Mouse (Mus musculus) testis, adult 2 months (tissue): ENCODE measurements around the gene Tmem186. TPM values are rescaled to one million over a fixed set of nuclear protein-coding genes. Genes with fewer than 3 reads are reported as not detected.

Experiments
- H3K27ac ChIP-seq: fragments of 200-500 bp; 2 replicates; pipeline ENCODE4 v1.5.1; 2012; ENCODE audit warnings: low read depth, low read length; ENCODE audit not compliant: control insufficient read depth, insufficient read depth
- H3K27me3 ChIP-seq: fragments of 200-500 bp; 2 replicates; pipeline ENCODE4 v1.6.1; 2012; ENCODE audit warnings: mild to moderate bottlenecking, low read length, moderate library complexity; ENCODE audit not compliant: control insufficient read depth, insufficient read depth
- H3K36me3 ChIP-seq: fragments of 200-500 bp; 2 replicates; pipeline ENCODE4 v1.6.1; 2012; ENCODE audit warnings: mild to moderate bottlenecking, low read length; ENCODE audit not compliant: control insufficient read depth, insufficient read depth
- H3K4me1 ChIP-seq: fragments of 200-500 bp; 2 replicates; pipeline ENCODE4 v1.6.1; 2012; ENCODE audit warnings: low read length; ENCODE audit not compliant: control insufficient read depth, insufficient read depth
- H3K4me3 ChIP-seq: fragments of 200-500 bp; 2 replicates; pipeline ENCODE4 v1.5.1; 2012; ENCODE audit warnings: low read depth, mild to moderate bottlenecking, low read length, moderate library complexity, mixed read lengths; ENCODE audit not compliant: control insufficient read depth
- CTCF ChIP-seq: fragments of 200-500 bp; IDR thresholded peaks from 2 replicates; pipeline ENCODE4 v1.5.1; 2012; ENCODE audit warnings: low read depth, mild to moderate bottlenecking, inconsistent platforms, low read length, moderate library complexity; ENCODE audit not compliant: control insufficient read depth, insufficient read depth, insufficient replicate concordance
- POLR2A ChIP-seq: fragments of 200-500 bp; IDR thresholded peaks from 2 replicates; pipeline ENCODE4 v1.6.1; 2012; ENCODE audit warnings: low read depth, mild to moderate bottlenecking, inconsistent platforms, low read length, moderate library complexity; ENCODE audit not compliant: control insufficient read depth
- polyA plus RNA-seq: library from polyadenylated mRNA; depleted of rRNA; stranded (reverse); fragments of >200 nt; gene quantifications from 2 replicates; pipeline ENCODE4 v1.2.3, GENCODE M21; 2012

Tmem186 gene
- polyA plus RNA-seq, 1 experiment, result 11.1 TPM

DNA sequence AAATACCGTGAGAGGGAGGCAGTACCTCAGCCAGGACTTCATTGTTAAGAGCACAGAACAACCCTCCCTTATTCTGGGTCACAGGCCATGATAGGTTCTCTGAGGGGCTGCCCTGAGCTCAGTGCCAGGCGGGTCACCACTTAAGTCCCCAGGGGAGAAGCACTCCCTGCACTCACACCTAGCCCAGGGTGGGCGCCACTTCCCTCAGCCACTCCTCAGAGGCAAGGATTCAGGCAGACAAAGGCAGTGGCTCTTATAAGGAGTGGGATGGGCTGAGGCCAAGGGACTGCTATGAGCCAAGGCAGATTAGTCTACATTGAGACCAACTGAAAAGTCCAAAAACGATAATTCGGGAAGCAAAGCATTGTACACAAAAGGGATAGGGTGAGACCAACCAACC lies 27.9 kb upstream of the Tmem186 start:
- Histone ChIP-seq H3K4me3 (peak overlapping the region; percentile 70), H3K27me3 (no peaks in the 10 kb centered on the region), H3K36me3 (no peaks in the 10 kb centered on the region), H3K4me1 (peaks cover 10% of the 10 kb centered on the region), H3K27ac (no peak overlapping the region)
- TF ChIP-seq POLR2A (no peak), CTCF (no peak)

DNA sequence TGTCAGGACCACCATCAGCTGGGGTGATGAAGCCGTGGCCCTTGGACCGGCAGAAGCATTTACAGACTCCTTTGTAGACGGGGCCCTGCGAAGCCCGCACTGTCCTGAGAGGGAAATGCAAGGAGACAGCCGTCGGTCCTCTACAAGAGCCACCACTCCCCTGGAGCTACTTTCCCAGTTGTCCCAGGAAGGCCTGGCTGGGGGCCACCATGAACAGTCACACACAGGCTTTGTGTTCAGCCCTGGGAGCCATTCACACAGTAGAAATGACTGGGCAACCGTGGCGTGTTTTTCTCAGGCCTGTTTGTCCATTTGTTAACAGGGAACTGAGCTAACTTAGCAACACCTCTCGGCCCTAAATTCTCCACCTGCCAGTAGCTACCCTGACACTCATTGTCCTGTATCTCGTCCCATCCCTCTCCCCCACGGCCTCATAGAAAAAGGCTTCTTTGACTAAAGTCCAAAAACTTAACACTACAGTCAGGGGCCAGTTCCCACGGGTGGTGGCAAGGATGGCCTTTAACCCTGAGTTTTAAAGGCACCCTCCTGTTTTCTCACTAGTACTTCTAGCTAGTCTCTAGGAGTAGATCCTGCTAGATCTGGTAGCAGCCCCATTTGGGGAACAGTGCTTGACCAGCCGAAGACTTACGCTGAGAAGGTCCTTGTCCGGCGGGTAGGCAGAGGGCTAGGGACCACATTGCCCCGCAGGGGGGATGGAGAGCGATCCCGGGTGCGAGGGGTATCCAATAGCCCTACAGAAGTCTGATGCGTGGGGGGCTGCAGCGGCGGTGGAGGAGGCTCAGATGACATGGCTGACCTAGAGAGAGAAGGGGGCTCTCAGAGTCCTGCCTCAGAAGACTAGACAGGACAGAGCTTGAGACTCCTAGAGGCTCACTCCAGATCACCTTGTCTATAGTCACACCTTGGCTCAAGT lies 26.4 kb upstream of the Tmem186 start:
- Histone ChIP-seq H3K4me3 (peak overlapping the region; percentile 70), H3K36me3 (no peaks in the 10 kb centered on the region), H3K27me3 (no peaks in the 10 kb centered on the region), H3K27ac (no peak overlapping the region), H3K4me1 (peaks cover 10% of the 10 kb centered on the region)
- TF ChIP-seq POLR2A (no peak), CTCF (no peak)

DNA sequence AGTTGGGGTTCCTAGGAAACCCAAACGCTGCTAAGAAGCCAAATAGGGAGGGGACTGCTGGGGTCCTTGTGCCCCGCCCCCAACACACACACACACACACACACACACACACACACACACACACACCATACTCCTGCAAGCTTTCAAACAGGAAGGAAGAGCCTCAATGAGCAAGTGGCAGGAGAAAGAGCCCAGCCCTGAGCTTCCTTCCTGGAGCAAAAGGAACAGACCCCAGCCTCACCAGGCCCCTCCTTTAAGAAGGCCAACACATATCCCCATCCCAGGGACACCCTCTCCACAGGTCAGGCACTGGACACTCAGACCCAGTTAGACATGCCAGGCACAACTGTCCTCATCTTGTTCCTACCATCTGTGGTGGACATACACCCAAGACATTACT lies 25.5 kb upstream of the Tmem186 start:
- H3K36me3 ChIP-seq, result no peaks in the 10 kb centered on the region
- no peak for TF ChIP-seq POLR2A
- no peak for TF ChIP-seq CTCF
- peaks cover 10% of the 10 kb centered on the region for H3K4me1 ChIP-seq
- H3K4me3 ChIP-seq, result peak overlapping the region; percentile 30
- no peaks in the 10 kb centered on the region for H3K27me3 ChIP-seq
- H3K27ac ChIP-seq, result no peak overlapping the region

DNA sequence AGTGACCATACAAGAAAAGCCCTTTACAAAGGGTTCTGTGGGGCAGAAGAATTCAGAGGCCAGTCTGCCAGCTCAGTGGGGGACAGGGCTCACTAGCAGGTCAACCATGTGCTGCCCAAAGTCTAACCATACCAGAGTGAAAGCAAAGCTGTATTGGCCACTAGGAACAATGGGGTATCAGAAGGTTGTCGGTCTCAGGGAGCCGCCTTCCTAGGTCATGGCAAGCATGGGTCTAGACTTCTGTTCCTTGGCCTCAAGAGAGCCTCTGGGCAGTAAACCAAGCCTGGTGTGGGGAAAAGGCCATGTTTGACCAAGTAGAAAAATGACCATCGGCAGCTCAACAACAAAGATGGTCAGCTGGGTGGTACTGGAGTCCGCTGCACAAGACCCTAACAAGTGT lies 21.3 kb upstream of the Tmem186 start:
- no peak overlapping the region for H3K4me3 ChIP-seq
- no peaks in the 10 kb centered on the region for H3K27me3 ChIP-seq
- H3K4me1 ChIP-seq, result no peaks in the 10 kb centered on the region
- no peak for TF ChIP-seq POLR2A
- no peak for TF ChIP-seq CTCF
- no peak overlapping the region for H3K27ac ChIP-seq
- H3K36me3 ChIP-seq, result peaks cover 2% of the 10 kb centered on the region; the same call in 1 of the 2 replicates

DNA sequence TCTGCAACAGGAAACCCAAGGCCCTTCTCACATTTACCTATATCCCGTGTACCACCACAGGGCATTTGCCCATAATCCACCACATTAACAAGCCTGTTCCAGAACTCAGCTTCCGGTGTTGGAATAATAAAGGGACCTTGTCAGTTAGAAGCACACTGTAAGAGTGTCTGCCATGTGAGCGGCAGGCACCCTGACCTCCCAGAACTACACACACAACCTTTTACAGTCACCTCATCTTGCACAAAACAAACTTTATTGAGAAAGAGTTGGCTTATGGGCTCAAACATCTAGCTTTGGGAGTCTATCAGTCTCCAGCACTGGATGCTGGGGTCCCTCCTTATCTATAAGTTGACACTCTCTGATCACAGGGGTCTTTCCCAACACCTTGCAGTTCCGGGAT lies 20.8 kb upstream of the Tmem186 start:
- H3K27me3 ChIP-seq, result no peaks in the 10 kb centered on the region
- H3K4me1 ChIP-seq, result no peaks in the 10 kb centered on the region
- peaks cover 2% of the 10 kb centered on the region; the same call in 1 of the 2 replicates for H3K36me3 ChIP-seq
- no peak for TF ChIP-seq CTCF
- TF ChIP-seq POLR2A, result no peak
- H3K27ac ChIP-seq, result no peak overlapping the region
- H3K4me3 ChIP-seq, result no peak overlapping the region

DNA sequence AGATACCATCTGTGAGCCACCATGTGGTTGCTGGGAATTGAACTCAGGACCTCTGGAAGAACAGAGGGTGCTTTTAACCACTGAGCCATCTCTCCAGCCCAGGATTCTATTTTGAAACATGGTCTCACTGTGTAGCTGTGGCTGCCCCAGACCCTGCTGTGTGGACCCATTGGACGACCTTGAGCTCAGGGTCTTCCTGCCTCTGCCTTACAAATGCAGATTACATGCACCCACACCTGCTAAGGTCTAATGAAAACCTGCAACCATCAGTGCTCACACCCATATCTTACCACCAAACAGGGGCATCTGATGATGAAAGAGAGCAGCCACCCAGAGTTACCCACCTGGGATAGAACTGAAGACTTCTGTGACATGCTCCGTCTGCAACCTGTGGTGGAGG lies 18.7 kb upstream of the Tmem186 start:
- H3K36me3 ChIP-seq, result peaks cover 2% of the 10 kb centered on the region
- no peak overlapping the region for H3K4me3 ChIP-seq
- no peaks in the 10 kb centered on the region for H3K27me3 ChIP-seq
- no peaks in the 10 kb centered on the region for H3K4me1 ChIP-seq
- H3K27ac ChIP-seq, result no peak overlapping the region
- TF ChIP-seq POLR2A (no peak), CTCF (no peak)

DNA sequence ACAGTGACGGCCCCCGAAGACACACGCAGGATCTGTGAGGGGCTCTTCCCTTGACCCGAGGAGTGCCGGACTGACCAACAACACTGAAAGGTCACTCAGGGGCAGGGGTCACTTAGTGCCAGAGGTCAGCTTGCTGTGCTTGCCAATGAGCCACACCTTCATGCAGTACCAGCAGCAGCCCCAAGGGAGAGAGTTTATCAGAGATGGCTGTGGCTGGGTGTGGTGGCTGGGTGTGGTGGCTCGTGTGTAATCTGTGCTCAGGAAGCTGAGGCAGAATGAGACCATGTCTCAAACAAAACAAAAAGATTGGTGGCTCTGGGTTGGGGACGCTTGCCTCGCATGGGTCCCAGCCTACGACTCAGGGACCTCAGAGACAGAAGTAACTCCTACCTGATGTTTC lies 18.1 kb upstream of the Tmem186 start:
- H3K36me3 ChIP-seq, result peaks cover 2% of the 10 kb centered on the region
- no peaks in the 10 kb centered on the region for H3K27me3 ChIP-seq
- H3K4me1 ChIP-seq, result no peaks in the 10 kb centered on the region
- H3K27ac ChIP-seq, result no peak overlapping the region
- no peak for TF ChIP-seq CTCF
- TF ChIP-seq POLR2A, result no peak
- H3K4me3 ChIP-seq, result no peak overlapping the region
